Mouse (Mus musculus) lung, postnatal 0 days (tissue): ENCODE measurements at regions not wholly inside any gene's neighbourhood (a gene's known extent, or its start where the extent isn't known, plus 50 kb on each side); places are given as distances from the start of the nearest gene placed in this dataset.

Experiments
- ATAC-seq: fragments of 200-750 bp; cut with Nextera tagmentation; 2 replicates; pipeline ENCODE4 v1.8.0; 2017; ENCODE audit warnings: moderate library complexity
- DNase-seq: peaks from one replicate; pipeline ENCODE4 v3.0.0-alpha.2; 2016; ENCODE audit warnings: low spot score
- H3K27ac ChIP-seq: fragments of 300-500 bp; sonication (generic); 2 replicates; pipeline ENCODE4 v1.5.1; 2014; ENCODE audit warnings: antibody characterized with exemption, mild to moderate bottlenecking, low read length, mixed read lengths
- H3K27me3 ChIP-seq: fragments of 300-500 bp; sonication (generic); replicated peaks from 2 replicates; pipeline ENCODE4 v1.6.1; 2014; ENCODE audit warnings: low read length, mixed read lengths; ENCODE audit not compliant: insufficient read depth
- H3K36me3 ChIP-seq: fragments of 300-500 bp; sonication (generic); 2 replicates; pipeline ENCODE4 v1.6.1; 2014; ENCODE audit warnings: low read length, mixed read lengths; ENCODE audit not compliant: insufficient read depth
- H3K4me1 ChIP-seq: fragments of 300-500 bp; sonication (generic); 2 replicates; pipeline ENCODE4 v1.6.1; 2014; ENCODE audit warnings: antibody characterized with exemption, low read depth, low read length, mixed read lengths; ENCODE audit not compliant: insufficient read depth
- H3K4me2 ChIP-seq: fragments of 300-500 bp; sonication (generic); replicated peaks from 2 replicates; pipeline ENCODE4 v1.6.1; 2014; ENCODE audit warnings: low read depth, mild to moderate bottlenecking, low read length, moderate library complexity, mixed read lengths
- H3K4me3 ChIP-seq: fragments of 300-500 bp; sonication (generic); 2 replicates; pipeline ENCODE4 v1.5.1; 2014; ENCODE audit warnings: low read depth, low read length
- H3K9ac ChIP-seq: fragments of 300-500 bp; sonication (generic); replicated peaks from 2 replicates; pipeline ENCODE4 v1.6.1; 2014; ENCODE audit warnings: low read depth, mild to moderate bottlenecking
- H3K9me3 ChIP-seq: fragments of 300-500 bp; sonication (generic); 2 replicates; pipeline ENCODE4 v1.6.1; 2016; ENCODE audit warnings: low read length, mixed read lengths
- CTCF ChIP-seq: IDR thresholded peaks from 2 replicates; pipeline ENCODE4 v1.5.1; 2016; ENCODE audit warnings: antibody characterized with exemption, mild to moderate bottlenecking
- EP300 ChIP-seq: IDR thresholded peaks from 2 replicates; pipeline ENCODE4 v1.6.1; 2016; ENCODE audit warnings: antibody characterized with exemption, mild to moderate bottlenecking, control low read depth
- WGBS: fragments of 180-500 bp; shearing (Covaris S2); extraction: QIAGEN DNeasy Blood & Tissue Kit; methylation state at CpG from one replicate; pipeline ENCODE4 v1.1.7; 2014; 5-methylcytosine and 5-hydroxymethylcytosine counted together

DNA sequence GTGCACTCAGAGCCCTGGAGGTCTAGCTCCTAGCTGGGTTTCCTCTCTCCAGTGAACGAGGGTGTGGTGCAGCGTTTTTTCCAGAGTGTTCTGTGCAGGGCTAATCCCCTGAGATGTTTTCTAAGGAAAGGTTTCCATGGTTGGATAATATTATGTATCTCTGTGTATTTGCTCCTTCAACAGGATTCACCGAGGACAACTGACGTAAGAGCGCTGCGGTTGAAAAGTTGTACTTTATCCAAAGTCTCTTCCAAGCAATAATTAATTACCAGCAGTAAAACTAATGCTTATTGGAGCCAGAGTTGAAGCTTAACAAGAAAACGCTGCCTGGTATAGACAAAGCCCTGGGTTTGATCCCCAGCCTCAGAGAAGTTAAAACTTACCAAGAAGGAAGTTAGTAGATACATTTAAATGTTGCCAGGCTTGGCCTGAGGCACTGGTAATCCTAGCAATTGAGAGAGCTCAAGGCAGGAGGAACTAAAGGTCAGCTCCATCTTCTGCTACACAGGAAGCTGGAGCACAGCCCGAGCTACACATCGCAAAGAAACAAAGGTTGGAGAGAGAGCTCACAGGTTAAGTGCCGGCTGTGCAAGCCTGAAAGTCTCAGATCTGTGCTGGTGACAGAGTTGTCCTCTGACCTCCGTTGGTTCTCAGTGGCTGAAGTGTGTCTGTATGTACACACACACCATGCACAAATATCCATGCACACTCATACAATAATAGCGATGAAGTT lies 51.2 kb upstream of the Rap1b start:
- Histone ChIP-seq H3K36me3 (no peaks in the 10 kb centered on the region), H3K4me2 (no peak overlapping the region), H3K27ac (no peak overlapping the region), H3K4me1 (peaks cover 17% of the 10 kb centered on the region; the same call in 1 of the 2 replicates), H3K4me3 (no peak overlapping the region), H3K9ac (no peak overlapping the region), H3K9me3 (no peaks in the 10 kb centered on the region), H3K27me3 (no peaks in the 10 kb centered on the region)
- DNase-seq = no peak
- WGBS = 50% methylated on average over 12 of the region's 12 CpGs
- ATAC-seq = no peak
- no peak for TF ChIP-seq CTCF
- TF ChIP-seq EP300 = no peak

DNA sequence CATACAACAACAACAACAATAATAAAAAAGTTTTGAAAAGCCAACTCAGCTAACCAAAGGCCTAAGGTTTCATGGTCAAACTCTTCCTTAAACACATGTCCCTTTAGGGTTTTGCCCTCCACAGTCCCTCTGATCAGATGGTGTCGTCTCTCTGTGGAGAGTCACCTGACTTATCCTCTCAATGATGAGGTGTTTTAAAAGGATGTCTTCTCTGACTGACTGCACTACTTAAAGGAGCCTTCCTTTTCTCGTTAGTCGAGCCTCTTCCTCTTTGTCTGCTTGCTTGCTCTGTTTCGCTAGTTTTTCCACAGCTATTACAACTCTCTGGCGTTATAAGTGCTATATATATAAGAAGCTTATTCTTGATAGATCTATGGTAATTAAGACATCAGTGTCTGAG lies 51.9 kb upstream of the Rap1b start:
- ATAC-seq = no peak
- no peaks in the 10 kb centered on the region for H3K9me3 ChIP-seq
- H3K27me3 ChIP-seq = no peaks in the 10 kb centered on the region
- TF ChIP-seq EP300 = no peak
- no peak for TF ChIP-seq CTCF
- WGBS = 75% methylated on average over 5 of the region's 5 CpGs
- peaks cover 17% of the 10 kb centered on the region; the same call in 1 of the 2 replicates for H3K4me1 ChIP-seq
- DNase-seq = no peak
- H3K9ac ChIP-seq = no peak overlapping the region
- H3K4me3 ChIP-seq = no peak overlapping the region
- H3K4me2 ChIP-seq = no peak overlapping the region
- H3K36me3 ChIP-seq = no peaks in the 10 kb centered on the region
- H3K27ac ChIP-seq = no peak overlapping the region

DNA sequence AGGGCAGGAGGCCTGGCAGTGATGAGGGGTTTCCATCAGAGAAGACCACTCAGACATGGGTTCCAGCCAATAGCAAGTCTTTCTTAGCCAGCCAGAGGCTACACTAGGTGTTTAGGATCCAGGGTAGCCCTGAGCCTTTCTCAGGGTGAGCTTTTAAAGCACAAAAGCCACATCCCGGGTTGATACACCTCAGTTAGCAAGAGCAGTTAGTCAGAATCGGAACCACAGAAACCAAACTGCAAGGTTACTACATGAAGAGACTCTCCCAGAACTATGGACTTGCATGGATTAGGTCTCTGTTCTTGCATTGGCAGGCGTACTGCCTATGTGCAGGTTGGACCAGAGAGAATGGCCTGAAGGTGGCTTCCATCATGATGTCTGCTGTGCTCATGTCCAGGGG lies 52.6 kb upstream of the Rap1b start:
- no peaks in the 10 kb centered on the region for H3K36me3 ChIP-seq
- no peak for TF ChIP-seq CTCF
- no peak for TF ChIP-seq EP300
- H3K4me2 ChIP-seq = no peak overlapping the region
- no peaks in the 10 kb centered on the region for H3K9me3 ChIP-seq
- peaks cover 17% of the 10 kb centered on the region; the same call in 1 of the 2 replicates for H3K4me1 ChIP-seq
- no peak overlapping the region for H3K4me3 ChIP-seq
- no peaks in the 10 kb centered on the region for H3K27me3 ChIP-seq
- ATAC-seq = no peak
- WGBS = 96% methylated on average over 3 of the region's 3 CpGs
- DNase-seq = no peak
- H3K9ac ChIP-seq = no peak overlapping the region
- no peak overlapping the region for H3K27ac ChIP-seq

DNA sequence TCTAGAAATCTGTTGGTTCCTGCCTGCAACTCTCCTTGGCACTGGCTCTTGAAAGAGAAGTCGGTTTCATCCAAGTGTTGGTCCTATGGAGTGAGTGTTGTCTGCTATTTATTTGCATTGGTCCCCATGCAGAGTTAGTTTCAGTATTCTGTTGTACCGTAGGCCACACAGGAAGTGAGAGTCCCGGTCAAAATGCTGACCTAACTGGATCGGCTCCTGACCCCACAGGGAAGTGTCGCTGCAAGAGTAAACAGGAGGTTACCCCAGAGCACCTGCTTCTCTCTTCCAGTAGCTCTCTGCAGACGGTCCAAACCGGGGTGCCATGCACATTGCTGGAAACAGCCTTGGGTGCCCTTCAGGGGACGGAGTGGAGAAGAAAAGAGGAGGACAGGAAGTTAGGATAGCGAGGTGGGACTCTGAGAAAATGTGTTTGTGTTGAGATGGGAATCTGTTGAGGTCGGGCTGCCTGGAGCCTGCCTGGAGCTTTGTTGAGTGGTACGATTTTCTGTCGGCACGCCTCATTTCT lies 53.6 kb upstream of the Rap1b start:
- no peak for TF ChIP-seq CTCF
- no peak for TF ChIP-seq EP300
- peak; percentile 53 for ATAC-seq
- 20% methylated on average over 13 of the region's 13 CpGs for WGBS
- peak; percentile 65 for DNase-seq
- no peaks in the 10 kb centered on the region for H3K27me3 ChIP-seq
- H3K36me3 ChIP-seq = no peaks in the 10 kb centered on the region
- H3K4me2 ChIP-seq = peak overlapping the region; percentile 33
- peaks cover 17% of the 10 kb centered on the region; the same call in 1 of the 2 replicates for H3K4me1 ChIP-seq
- H3K9ac ChIP-seq = no peak overlapping the region
- H3K9me3 ChIP-seq = no peaks in the 10 kb centered on the region
- no peak overlapping the region for H3K4me3 ChIP-seq
- H3K27ac ChIP-seq = 0 out of 2 replicates have a peak overlapping the region, but pooled peaks have one; percentile 14

DNA sequence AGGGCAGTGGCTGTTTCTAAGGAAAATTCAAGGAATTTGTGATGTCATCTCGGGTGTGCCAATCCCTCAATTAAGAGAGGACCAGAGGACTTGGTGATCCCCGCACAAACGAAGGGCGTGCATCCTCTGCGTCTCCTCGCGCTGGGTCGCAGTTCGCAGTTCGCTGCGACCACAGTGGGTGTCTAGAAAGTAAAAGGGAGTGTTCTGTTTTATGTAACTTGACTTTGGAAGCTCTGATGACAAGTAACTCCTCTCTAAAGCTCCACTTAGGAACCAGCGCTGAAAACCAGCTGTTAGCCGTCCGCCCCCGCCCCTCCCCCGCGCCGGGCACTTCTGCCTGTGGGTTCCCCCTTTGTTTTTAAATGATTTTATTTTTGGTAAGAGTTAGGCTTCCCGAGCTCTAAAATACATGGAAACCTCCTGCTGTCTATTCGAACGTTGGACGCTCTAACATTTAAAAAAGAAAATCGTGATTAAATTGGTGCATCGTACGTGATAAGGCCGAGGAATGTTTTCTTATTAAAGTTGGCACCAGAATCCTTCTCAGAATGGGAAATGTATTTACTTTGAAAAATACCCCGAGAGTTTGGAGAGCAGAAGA lies 59.9 kb upstream of the Rap1b start:
- Histone ChIP-seq H3K27ac (peak overlapping the region; percentile 90), H3K9me3 (no peaks in the 10 kb centered on the region), H3K4me2 (peak overlapping the region; percentile 64), H3K36me3 (no peaks in the 10 kb centered on the region), H3K9ac (peak overlapping the region; percentile 50), H3K4me1 (no peaks in the 10 kb centered on the region), H3K27me3 (no peaks in the 10 kb centered on the region), H3K4me3 (peak overlapping the region; percentile 39)
- 6% methylated on average over 27 of the region's 27 CpGs for WGBS
- DNase-seq (peak; percentile 87), ATAC-seq (peak; percentile 49)
- TF ChIP-seq CTCF (no peak), EP300 (peak; percentile 96)

DNA sequence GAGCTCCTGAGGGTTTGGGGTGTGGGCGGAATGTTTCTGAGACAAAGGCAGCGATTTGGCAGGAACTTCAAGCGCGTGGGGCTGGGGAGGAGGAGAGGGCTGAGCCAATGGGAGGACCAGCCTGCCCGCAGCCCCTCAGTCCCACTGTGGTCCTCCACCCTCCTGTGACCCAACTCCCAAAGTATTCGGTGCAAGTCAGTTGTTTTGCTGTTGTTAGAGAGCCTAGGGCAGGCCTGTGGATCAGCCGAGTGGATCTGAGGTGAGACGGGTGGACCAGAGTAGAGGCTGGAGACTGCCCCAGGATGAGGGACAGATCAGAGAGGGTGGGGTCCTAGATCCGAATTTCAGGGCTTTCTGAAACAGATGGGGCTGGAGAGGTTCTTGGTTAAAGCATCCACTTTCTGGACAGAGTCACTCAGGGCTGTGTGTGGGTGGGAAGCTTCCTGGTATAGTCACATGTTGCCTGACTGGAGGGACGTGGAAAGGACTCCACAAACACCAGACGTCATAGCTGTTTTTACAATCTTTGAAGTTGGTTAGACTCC lies 60.5 kb upstream of the Rap1b start:
- Histone ChIP-seq H3K36me3 (no peaks in the 10 kb centered on the region), H3K4me1 (no peaks in the 10 kb centered on the region), H3K27me3 (no peaks in the 10 kb centered on the region), H3K4me3 (peak overlapping the region; percentile 39), H3K9me3 (no peaks in the 10 kb centered on the region), H3K4me2 (peak overlapping the region; percentile 64), H3K27ac (peak overlapping the region; percentile 90), H3K9ac (peak overlapping the region; percentile 50)
- TF ChIP-seq EP300 (peak; percentile 59), CTCF (no peak)
- DNase-seq = peak; percentile 97
- WGBS = 6% methylated on average over 11 of the region's 11 CpGs
- ATAC-seq = peak; percentile 97
